In genomic region chr2:93346609-93347008, GRCm38 (mm10) we compare ENCODE assay signal across 28 mouse cellular contexts. TPM values are rescaled to one million over a fixed set of nuclear protein-coding genes. Genes with fewer than 3 reads are reported as not detected.
DNase-seq lines count a peak whose midpoint lies in the region; ATAC-seq and TF ChIP-seq lines count a peak whose summit lies in the region.
"Had no signal": no experiment of that assay in that cellular context is flagged by ENCODE, and none has a peak within 500 bp of the region (broad histone marks: within the 10 kb centered on the region; RNA-seq: fewer than 3 reads in every experiment).

No protein-coding gene starts in this region.

- no peak for TF ChIP-seq CTCF in heart, adult 2 months (IDR thresholded peaks at IDR 0.05)
- no peak for TF ChIP-seq CTCF in lung, embryonic 14.5 days (IDR thresholded peaks at IDR 0.05; ENCODE audit: low read depth)
- no peak for TF ChIP-seq CTCF in layer of hippocampus, adult 2 months (conservative IDR thresholded peaks at IDR 0.05)

- intact Hi-C loops in heart, adult 2 months (cut with DNase I), result no loop called here
- intact Hi-C loops in heart, postnatal 10 days (cut with DNase I), result no loop called here

- H3K79me2 ChIP-seq in heart, adult 2 months (replicated peaks; ENCODE audit: control insufficient read depth, insufficient read depth, low read length), result no peaks in the 10 kb centered on the region

- no peaks in the 10 kb centered on the region for H3K9me3 ChIP-seq in hindbrain, embryonic 10.5 days
- no peaks in the 10 kb centered on the region for H3K9me3 ChIP-seq in hindbrain, embryonic 13.5 days
- no peaks in the 10 kb centered on the region for H3K9me3 ChIP-seq in lung, embryonic 14.5 days (ENCODE audit: low read depth, low read length)
- no peaks in the 10 kb centered on the region for H3K9me3 ChIP-seq in embryonic facial prominence, embryonic 10.5 days
- H3K9me3 ChIP-seq: forebrain, embryonic 12.5 days; liver, embryonic 15.5 days; stomach, embryonic 15.5 days had no signal

- H3K4me1 ChIP-seq in heart, adult 2 months (ENCODE audit: control insufficient read depth, insufficient read depth, low read length), result peaks cover 13% of the 10 kb centered on the region
- peaks cover 20% of the 10 kb centered on the region for H3K4me1 ChIP-seq in hindbrain, embryonic 10.5 days (replicated peaks)
- H3K4me1 ChIP-seq in hindbrain, embryonic 13.5 days (replicated peaks), result peaks cover 6% of the 10 kb centered on the region; the same call in 1 of the 2 replicates
- H3K4me1 ChIP-seq in lung, embryonic 14.5 days (ENCODE audit: insufficient read depth), result no peaks in the 10 kb centered on the region
- H3K4me1 ChIP-seq in embryonic facial prominence, embryonic 10.5 days, result peaks cover 24% of the 10 kb centered on the region
- H3K4me1 ChIP-seq: forebrain, embryonic 12.5 days; stomach, embryonic 15.5 days had no signal

- no peak for DNase-seq in heart, adult 2 months
- DNase-seq in heart, postnatal 10 days, result no peak
- DNase-seq in hindbrain, embryonic 10.5 days (ENCODE audit: low spot score), result no peak
- peak; percentile 43 for DNase-seq in lung, embryonic 14.5 days
- no peak for DNase-seq in lung, postnatal 36 days
- no peak for DNase-seq in embryonic facial prominence, embryonic 10.5 days (ENCODE audit: low spot score)
- DNase-seq in layer of hippocampus, adult 2 months (ENCODE audit: low spot score in 2 of 2), result no peak
- DNase-seq: adrenal gland, adult 8-10 months; B cell, adult 2 months; cerebellum, adult 2 months; cerebellum, postnatal 14 days; gastrocnemius, postnatal 36 days; heart, postnatal 36 days; kidney, postnatal 4 days; layer of hippocampus, postnatal 36 days; left cerebral cortex, postnatal 4 days; lung, postnatal 14 days; right cerebral cortex, postnatal 25 days had no signal

- H3K27ac ChIP-seq in heart, adult 2 months, result peak overlapping the region; percentile 36
- 0 out of 2 replicates have a peak overlapping the region, but pooled peaks have one; percentile 14 for H3K27ac ChIP-seq in hindbrain, embryonic 10.5 days
- H3K27ac ChIP-seq in hindbrain, embryonic 13.5 days, result no peak overlapping the region
- H3K27ac ChIP-seq in lung, embryonic 14.5 days (ENCODE audit: low read depth), result no peak overlapping the region
- 0 out of 2 replicates have a peak overlapping the region, but pooled peaks have one; percentile 21 for H3K27ac ChIP-seq in embryonic facial prominence, embryonic 10.5 days (replicated peaks)
- no peak overlapping the region for H3K27ac ChIP-seq in layer of hippocampus, adult 2 months
- H3K27ac ChIP-seq: forebrain, embryonic 12.5 days; hindbrain, embryonic 14.5 days; kidney, postnatal 0 days; liver, embryonic 15.5 days; stomach, embryonic 15.5 days had no signal

- WGBS in heart, adult 2 months, result 40% methylated on average over 6 of the region's 6 CpGs
- WGBS in hindbrain, embryonic 10.5 days, result 27% methylated on average over 6 of the region's 6 CpGs
- WGBS in hindbrain, embryonic 13.5 days, result 18% methylated on average over 6 of the region's 6 CpGs
- WGBS in lung, embryonic 14.5 days, result 20% methylated on average over 6 of the region's 6 CpGs
- 21% methylated on average over 6 of the region's 6 CpGs for WGBS in embryonic facial prominence, embryonic 10.5 days

- no peaks in the 10 kb centered on the region for H3K36me3 ChIP-seq in heart, adult 2 months (ENCODE audit: control insufficient read depth, insufficient read depth, low read length)
- no peaks in the 10 kb centered on the region for H3K36me3 ChIP-seq in hindbrain, embryonic 10.5 days
- H3K36me3 ChIP-seq in hindbrain, embryonic 13.5 days, result no peaks in the 10 kb centered on the region
- no peaks in the 10 kb centered on the region for H3K36me3 ChIP-seq in lung, embryonic 14.5 days (ENCODE audit: insufficient read depth)
- no peaks in the 10 kb centered on the region for H3K36me3 ChIP-seq in embryonic facial prominence, embryonic 10.5 days (replicated peaks)
- H3K36me3 ChIP-seq: forebrain, embryonic 12.5 days; liver, embryonic 15.5 days; stomach, embryonic 15.5 days had no signal

- ATAC-seq in hindbrain, embryonic 13.5 days (ENCODE audit: low FRiP score), result no peak
- no peak for ATAC-seq in lung, embryonic 14.5 days (ENCODE audit: insufficient read depth)
- ATAC-seq: intestine, postnatal 0 days; midbrain, embryonic 16.5 days had no signal

- H3K9ac ChIP-seq in heart, adult 2 months (ENCODE audit: low read depth, low read length), result no peak overlapping the region
- no peak overlapping the region for H3K9ac ChIP-seq in hindbrain, embryonic 13.5 days
- H3K9ac ChIP-seq in lung, embryonic 14.5 days, result no peak overlapping the region
- H3K9ac ChIP-seq: forebrain, embryonic 12.5 days; hindbrain, embryonic 14.5 days; liver, embryonic 15.5 days; stomach, embryonic 15.5 days had no signal

- no peaks in the 10 kb centered on the region for H3K27me3 ChIP-seq in heart, adult 2 months (ENCODE audit: control insufficient read depth, insufficient read depth, low read length)
- peaks cover 3% of the 10 kb centered on the region for H3K27me3 ChIP-seq in hindbrain, embryonic 10.5 days (ENCODE audit: insufficient read depth, poor library complexity, severe bottlenecking)
- no peaks in the 10 kb centered on the region for H3K27me3 ChIP-seq in hindbrain, embryonic 13.5 days
- H3K27me3 ChIP-seq in lung, embryonic 14.5 days (ENCODE audit: insufficient read depth, low read length), result no peaks in the 10 kb centered on the region
- H3K27me3 ChIP-seq in embryonic facial prominence, embryonic 10.5 days (replicated peaks; ENCODE audit: low read depth, poor library complexity, severe bottlenecking), result 0 out of 2 replicates have a peak, but pooled peaks cover 5% of the 10 kb centered on the region
- H3K27me3 ChIP-seq: stomach, embryonic 15.5 days had no signal

- TF ChIP-seq EP300 in heart, adult 2 months (IDR thresholded peaks at IDR 0.05; ENCODE audit: insufficient read depth, low read depth, low read length), result no peak

- H3K4me2 ChIP-seq in hindbrain, embryonic 13.5 days, result no peak overlapping the region
- no peak overlapping the region for H3K4me2 ChIP-seq in lung, embryonic 14.5 days
- H3K4me2 ChIP-seq: forebrain, embryonic 12.5 days; hindbrain, embryonic 14.5 days; liver, embryonic 15.5 days; midbrain, embryonic 11.5 days; stomach, embryonic 15.5 days had no signal

- no peak overlapping the region for H3K4me3 ChIP-seq in heart, adult 2 months
- no peak overlapping the region for H3K4me3 ChIP-seq in hindbrain, embryonic 10.5 days
- no peak overlapping the region for H3K4me3 ChIP-seq in hindbrain, embryonic 13.5 days
- H3K4me3 ChIP-seq in lung, embryonic 14.5 days (ENCODE audit: low read depth, low read length), result no peak overlapping the region
- H3K4me3 ChIP-seq in embryonic facial prominence, embryonic 10.5 days, result no peak overlapping the region
- no peak overlapping the region for H3K4me3 ChIP-seq in layer of hippocampus, adult 2 months
- H3K4me3 ChIP-seq: erythroblast, embryonic 14.5 days; forebrain, embryonic 12.5 days; liver, embryonic 15.5 days; stomach, embryonic 15.5 days had no signal

- TF ChIP-seq POLR2A in heart, adult 2 months (IDR thresholded peaks at IDR 0.05; ENCODE audit: insufficient read depth, low read depth, low read length), result no peak

RNA-seq across cellular contexts. Expression of gene Tspan18, which starts 12.3 kb away (rescaled TPM):
- 10 to 100 TPM in 1 of 2 experiments, 1 to 10 TPM in 1; 9.4 to 16.0 TPM for total RNA-seq in heart, adult 2 months (2021)
- 21.3 and 23.8 TPM in 2 replicates for polyA plus RNA-seq in heart, adult 2 months (2012; rRNA removed)
- 10 to 100 TPM; 54.1 to 63.4 TPM for total RNA-seq in heart, postnatal 10 days (2021)
- polyA plus RNA-seq in hindbrain, embryonic 10.5 days (2016; fragmentation: Nextera tagmentation; extraction: Ambion mirVana), result 48.6 and 55.1 TPM in 2 replicates
- 23.6 and 32.5 TPM in 2 replicates for polyA plus RNA-seq in hindbrain, embryonic 13.5 days (2015; fragmentation: Nextera tagmentation; extraction: Ambion mirVana)
- 36.8 and 39.9 TPM in 2 replicates for polyA plus RNA-seq in lung, embryonic 14.5 days (2014; fragmentation: Nextera tagmentation; extraction: Ambion mirVana)
- 20.7 and 25.3 TPM in 2 replicates for polyA plus RNA-seq in embryonic facial prominence, embryonic 10.5 days (2016; fragmentation: Nextera tagmentation; extraction: Ambion mirVana)
- total RNA-seq in layer of hippocampus, adult 2 months (2021), result 10 to 100 TPM; 39.1 to 40.2 TPM

Comparison
In these comparisons a context has a peak if more than half of its experiments do, and no peak if none do; other contexts are left out.
1. H3K27ac ChIP-seq: peak in heart, adult 2 months (single experiment), hindbrain, embryonic 10.5 days (single experiment) and embryonic facial prominence, embryonic 10.5 days (single experiment); none in hindbrain, embryonic 13.5 days (single experiment), lung, embryonic 14.5 days (single experiment) and layer of hippocampus, adult 2 months (single experiment).